Mouse (Mus musculus): Measurements from ENCODE around the gene Afap1.

The Afap1 gene

DNA sequence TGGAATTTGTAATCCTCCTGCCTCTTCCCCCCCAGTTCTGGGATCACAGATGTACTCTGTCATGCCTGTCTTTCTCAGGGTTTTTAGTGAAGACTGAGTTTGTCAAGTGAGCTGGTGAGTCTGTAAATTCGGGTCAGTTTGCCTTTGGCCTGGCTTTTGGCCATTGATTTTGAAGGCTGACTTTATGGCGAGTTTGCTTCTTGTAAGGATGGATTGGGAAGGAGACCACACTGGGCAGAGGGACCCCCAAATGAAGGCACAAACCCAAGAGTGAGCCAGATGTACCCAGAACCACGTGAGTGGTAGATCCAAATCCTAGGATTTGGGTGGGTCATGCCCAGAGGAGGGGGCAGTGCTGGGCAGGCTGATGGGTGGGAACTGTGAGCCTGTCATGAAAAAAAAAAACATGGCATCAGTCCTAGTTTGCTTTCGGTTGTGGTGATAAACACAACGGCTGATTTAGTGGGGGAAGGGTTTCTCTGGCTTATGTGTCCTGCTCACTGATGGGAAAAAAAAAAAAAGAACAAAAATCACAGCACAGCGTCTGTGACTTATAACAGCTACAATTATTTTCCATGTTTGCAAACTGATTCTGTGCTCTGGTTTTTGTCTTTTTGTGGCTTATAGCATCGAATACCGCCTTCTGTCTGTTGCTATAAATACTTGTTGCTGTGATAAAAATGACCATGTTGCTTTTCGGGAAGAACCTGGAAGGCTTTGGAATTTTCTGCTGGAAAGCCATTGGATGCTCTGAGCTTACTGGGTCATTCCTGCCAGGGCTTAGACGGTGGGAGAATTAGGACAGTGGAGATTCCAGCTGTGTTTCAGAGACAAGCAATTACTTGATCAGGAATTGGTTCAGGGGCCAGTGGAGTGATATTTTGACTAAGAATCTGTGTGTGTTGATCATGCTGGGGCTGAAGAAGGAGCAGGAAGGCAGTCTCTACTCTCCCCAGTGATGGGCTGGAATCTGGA, 45.4 kb downstream of the Afap1 start:
- DNase-seq: no peak

DNA sequence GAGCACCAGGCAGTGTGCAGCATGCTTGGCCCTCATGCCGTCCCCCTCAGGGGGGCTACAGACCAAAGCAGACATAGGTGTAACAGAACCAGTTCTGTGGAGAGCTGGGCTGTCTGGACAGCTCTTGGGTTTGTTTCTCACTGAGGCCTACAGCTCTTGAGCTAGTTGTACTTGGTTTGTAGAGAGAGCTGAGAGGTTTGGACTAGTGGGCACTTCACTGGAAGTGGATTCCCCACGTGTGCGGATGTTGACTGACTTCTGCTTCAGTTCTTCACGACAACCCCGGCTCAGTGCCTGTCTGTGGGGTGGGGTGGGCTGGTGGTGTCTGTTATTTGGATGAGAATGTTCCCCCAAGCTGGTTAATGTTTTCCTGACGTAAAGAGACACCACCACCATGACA, 46.8 kb downstream of the Afap1 start:
- no peak for DNase-seq

DNA sequence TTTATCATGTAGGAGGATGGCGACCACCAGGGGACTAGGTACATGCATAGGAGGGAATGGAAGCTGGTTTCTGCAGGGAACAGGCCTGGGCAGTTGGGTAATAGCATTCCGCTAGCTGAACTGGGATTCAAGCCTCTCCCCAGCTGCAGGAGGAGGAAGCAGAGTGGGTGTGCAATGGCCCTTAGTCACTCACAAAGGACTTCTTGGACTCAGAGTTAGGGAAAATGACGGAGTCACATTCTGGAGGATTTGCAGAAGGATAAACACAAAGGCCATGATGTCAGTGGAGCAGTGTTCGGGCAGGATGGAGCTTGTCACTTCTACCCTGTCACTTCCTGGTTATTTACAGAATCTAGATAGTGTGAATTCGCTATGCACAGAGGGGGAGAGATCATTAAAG, 50.4 kb downstream of the Afap1 start:
- no peak for DNase-seq

DNA sequence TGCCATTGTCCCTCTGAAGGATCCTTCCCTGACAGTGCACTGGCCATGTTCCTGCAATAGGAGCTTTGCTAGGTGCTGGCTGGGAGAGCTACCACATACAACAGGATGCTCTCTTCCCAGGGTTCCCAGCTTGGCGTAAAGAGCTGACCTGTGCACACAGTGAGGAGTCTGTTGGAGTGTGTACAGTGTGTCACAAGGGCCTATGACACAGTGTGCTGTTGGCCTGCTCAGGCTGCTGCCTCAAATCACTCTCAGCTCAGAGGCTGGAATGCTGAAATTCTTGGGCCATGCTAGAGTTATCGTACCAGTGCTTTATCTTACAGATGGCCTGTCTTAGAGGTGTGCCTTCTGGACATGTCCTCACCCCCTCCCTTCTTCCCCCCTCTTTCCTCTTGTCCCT, 53.7 kb downstream of the Afap1 start:
- DNase-seq: no peak

DNA sequence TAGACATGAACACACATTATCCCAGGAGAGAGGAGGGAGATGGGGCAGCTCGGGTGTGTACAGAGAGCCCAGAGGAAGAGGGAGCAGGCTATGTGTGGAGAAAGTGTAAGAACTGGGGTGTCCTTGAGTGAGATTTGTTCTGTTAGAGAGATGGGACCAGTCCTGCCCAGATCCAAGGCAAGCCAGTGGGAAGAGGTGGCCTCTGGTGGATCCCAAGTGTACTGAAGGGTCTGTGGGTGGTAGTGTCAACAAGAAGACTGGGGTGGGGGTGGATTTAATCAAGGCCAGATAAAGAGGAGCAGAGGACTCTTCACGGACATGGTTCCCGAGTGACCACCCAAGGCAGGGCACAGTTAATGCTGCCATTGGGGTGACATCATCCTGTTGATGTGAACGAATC, 54.3 kb downstream of the Afap1 start:
- no peak for DNase-seq

DNA sequence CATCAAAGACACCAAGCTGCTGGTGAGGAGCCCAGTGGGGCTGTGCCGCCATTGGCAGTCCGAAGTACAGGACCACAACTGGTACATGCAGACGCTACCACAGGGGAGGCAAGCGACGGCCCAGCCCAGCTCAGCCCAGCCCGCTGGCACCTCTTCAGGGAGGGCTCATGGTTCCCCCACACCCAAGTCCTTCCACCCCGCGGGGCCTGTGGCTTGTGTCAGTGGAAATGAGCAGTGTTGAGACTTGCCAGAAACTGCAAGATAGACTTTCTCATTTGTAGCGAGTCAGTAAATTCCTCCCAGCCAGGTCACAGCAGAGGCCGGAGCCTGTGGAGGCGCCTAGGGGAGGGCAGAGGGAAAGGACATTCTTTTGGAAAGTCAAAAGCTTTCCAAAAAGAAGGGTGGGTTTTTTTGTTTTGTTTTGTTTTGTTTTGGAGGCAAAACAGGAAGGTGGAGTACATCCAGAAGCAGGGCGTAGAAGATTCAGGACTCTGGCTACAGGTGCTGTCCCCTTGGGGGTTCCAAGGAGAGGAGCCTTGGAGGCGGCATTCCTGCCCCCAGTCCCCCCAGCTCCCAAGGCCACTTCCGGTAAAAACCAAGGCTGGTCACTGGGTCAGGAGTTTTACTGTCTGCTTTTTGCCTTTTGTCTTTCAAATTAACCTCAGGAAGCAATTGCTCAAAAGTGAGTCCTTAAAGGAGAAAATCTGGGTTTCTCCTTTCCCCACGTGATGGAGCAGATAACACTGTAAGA, 55.3 kb downstream of the Afap1 start:
- DNase-seq: no peak

DNA sequence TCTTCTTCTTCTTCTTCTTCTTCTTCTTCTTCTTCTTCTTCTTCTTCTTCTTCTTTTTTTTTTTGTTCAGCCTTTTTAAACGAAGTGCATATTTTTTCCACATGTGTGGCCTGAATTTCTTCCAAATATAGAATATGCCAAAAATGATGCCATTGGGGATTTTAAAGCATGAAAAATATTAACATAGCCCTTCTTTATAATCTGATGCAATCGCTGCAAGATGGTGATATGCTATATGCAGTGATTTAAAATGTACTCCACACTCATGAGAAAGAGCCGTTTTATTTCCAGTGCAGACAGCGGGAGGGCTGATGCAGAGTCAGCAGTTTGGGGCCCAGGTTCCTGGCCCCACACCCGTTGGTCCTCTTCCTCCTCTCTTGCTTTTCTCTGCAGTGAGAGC, 55.9 kb downstream of the Afap1 start:
- no peak for DNase-seq

DNA sequence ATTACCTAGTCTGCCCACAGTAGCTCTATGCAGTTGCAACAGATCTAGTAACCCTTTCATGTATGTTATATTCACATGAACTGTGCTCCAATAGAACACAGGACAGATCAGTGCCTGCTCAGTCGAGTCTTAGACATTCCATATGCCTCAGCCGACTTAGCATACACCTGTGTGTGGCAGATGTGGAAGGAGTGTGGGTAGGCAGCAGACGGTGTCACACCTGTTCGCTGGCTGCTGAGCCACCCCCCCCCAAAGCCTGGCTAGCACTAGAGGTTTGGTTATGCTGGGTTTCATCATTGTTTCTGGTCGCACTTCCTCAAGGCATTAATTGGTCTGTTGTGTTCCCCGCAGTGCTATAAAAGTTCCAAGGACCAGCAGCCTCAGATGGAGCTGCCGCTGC, 57.4 kb downstream of the Afap1 start:
- no peak for DNase-seq

DNA sequence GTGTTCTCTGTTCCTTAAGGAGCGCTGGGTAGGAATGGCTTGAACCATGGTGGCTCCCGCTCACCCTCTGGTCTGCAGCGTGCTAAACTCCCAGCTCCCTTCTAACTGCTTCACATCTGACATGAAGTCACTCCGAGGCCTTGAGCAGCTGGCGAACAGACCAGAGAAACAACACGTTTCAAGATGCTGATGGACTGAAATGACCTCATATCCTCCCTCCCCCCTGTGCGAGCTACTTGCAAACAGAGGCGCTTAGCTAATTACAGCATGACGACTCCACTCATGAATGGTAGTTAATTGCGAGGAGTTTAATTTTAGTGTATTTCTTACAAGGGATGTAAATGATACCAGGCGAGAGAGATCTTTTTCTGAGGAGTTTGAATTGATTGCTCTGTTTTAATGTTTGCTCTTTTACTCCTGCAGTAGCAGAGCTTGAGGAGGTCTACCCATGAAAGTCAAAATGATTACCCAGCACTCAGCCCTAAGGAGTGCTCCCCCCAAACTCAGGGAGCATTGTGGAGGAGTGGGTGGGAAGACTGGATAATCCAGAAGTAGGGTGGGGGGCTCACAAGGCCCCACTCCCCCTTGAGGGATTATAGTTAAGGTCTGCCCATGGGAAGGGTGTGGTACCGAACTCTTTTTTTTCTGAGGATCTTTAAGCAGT, 61.1 kb downstream of the Afap1 start:
- DNase-seq: no peak

DNA sequence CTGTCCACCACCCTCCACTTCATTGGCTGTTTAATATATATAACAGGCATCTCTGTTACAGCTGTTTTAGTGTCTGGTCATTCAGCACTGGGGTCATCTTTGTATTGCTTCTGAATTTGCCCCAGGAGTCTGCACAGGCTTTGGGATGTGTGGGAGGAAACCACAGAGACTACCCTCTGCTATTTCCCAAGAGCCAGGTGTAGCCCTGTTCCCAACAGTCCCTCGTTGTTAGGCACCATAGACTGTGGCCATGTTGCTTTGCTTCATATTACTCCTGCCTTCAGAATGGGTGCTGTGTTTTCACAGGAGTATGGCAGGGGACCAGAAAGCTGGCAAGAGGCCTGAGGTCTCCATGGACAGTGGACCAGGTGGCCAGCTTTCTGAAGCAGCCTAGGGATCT, 63.1 kb downstream of the Afap1 start:
- DNase-seq: no peak

DNA sequence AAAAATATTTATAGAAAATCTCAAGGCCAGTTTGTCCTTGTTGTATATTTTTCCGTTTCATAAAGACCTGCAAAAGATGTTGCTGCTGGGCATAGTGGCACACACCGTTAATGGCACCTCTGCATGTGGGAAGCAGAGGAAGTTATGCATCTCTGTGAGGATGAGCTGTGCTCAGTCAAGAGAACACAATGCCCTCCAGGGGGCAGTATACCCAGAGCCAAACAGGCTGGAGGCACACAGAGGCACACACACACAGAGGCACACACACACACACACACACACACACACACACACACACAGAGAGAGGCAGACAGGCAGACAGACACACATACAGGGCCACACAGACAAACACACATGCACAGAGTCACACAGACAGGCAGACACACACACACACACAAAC, 65.6 kb downstream of the Afap1 start:
- peak; percentile 45 for DNase-seq

DNA sequence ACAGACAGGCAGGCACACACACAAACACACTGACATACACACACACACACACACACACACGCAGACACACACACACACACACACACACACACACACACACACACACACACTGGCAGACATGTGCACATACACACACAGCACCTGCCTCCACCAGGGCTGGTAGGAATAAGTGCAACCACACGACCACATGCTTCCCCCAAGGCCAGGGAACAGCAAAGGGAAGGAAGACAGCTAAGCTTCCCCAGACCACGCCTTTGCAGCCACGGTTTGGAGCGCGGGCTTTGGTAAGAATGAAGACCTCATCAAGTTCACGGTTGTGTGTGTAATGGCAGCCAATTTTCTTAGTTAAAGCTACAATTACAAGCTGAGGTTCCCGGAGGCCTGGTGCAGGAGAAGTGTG, 67.0 kb downstream of the Afap1 start:
- DNase-seq: no peak

DNA sequence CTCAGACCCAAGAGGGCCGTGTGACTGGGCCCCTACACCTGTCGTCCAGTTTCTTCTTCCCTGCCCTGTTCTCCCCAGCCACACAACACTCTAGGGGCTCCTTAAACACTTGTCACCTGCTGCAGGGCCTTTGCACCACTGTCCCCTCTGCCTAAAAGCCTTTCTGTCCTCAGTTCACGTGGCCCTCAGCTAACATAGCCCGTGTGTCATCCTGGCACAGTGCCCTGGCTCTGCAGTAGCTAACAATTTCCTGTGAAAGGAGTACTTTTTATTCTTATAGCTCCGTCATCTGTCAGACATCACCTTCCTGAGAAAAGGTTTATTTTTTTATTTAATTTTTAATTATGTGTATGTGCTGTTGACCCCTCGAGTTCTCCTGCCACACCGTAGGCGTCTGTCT, 68.2 kb downstream of the Afap1 start:
- no peak for DNase-seq

DNA sequence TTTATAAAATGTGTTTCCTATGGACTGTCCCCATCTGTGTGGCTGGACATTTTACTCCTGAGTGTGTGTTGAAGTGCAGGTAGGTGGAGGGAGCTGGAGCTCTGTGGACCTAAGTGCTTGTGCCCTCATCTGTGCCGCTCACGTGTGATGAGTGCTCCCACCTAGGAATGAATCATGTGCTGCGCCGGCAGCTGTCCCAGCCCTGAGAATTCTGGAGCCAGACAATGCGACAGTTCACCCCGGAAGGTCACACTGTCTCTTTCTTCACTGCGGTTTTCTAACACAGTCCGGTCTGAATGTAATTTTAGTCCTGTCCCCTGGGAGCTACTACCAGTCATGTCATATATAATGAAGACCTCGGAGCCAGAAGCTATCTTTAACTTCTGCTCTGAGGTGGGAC, 70.5 kb downstream of the Afap1 start:
- DNase-seq: no peak

DNA sequence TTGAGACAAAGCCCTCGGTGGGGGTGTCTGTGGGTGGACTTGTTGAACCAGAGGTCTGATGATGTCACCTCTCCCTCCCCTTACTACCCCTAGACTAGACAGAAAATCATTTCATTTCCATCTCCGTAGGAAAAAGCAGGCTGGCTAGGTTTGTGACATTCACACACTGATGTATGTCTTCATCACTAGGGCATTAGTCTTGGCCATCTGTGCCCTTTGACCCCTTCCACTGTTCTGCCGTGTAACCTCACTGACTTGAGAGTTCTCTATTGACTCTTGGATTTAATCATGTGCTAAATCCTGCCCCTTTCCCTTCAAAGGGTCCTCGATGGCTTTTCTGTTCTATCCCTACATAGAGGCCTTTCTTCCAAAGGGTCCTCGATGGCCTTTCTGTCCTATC, 71.9 kb downstream of the Afap1 start:
- no peak for DNase-seq

DNA sequence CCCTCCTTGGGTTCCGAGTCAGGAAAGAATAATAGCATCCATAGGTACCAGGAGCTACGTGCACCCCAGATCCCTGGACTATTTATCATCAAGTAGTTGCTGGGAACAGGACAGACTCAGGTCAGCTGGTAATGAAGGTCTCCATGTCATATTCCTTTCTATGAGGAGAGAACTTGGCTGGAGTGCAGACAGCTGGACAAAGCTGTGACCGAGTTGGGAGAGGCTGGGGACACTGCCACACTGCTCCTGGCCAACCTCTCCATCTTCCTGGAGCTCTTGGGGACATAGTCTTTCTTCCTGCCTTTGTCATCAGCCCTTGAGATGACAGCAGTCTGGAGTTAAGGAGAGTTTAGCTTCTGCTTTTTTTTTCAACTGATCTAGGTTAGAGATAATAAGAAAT, 76.7 kb downstream of the Afap1 start:
- DNase-seq: no peak

DNA sequence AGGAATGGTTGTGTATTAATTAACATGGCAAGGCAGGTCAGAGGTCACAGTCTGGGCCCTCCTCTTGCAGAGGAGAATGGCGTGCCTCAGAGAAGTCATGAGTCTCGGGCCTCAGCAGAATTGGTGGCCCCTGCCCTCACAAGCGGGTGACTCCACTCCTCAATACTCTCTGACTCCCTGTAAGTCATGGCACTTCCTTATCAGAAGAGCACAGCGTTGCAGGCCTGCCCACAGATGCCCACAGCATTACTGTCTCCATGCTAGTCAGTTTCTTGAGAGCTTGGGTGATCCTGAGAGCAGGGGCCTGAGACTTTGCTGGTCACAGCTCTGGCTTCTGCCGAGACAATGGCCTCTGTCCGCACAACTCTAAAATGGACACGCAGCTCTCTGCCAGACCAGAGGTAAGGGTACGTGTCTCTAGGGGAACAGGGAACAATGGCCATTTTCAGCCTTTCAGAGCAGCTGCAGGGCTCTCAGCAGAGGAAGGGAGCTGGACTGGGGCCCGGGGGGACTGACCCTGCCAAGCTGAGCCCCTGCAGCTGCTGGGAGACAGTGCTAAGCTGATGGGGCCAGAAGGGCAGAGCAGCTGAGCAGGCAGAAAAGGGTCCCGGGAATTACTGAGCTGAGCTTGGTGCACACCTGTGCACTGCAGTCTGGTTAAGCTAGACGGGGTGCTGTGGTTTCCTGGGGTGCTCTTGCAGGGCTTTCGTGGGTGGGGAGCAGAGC, 77.4 kb downstream of the Afap1 start:
- peak; percentile 34 for DNase-seq

DNA sequence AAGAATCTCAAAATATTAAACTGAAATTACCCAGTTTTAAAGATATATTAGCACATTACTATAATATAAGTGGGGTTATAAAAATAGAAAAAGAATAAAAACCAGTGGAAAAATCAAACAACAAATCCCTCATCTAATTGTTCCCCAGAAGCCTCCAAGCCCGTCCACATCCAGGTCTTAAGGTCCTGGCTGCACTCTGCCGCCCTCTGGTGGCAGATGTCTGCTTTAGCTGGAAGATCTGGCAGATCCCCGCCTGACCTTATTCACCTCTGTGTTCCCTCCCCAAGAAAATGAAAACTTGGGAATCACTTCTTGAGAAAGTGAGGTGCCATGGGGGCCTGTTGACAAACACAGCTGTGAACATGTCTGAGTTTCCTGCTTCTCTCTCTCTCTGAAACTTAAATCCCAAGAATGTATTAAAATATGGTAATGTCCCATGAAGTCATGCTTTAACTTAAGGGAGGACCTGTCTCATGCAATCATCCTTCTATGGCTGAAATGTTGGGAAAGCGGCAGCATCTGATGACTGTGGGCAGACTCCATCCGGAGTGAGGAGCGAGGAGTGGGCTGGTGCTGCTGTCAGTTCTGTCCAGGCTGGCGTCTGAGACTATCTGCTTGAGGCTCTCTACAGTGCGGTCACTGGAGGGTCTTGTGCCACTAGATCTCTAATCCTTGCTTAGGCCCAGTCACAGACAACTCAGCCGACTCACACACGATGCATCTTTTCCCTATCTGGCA, 78.9 kb downstream of the Afap1 start:
- peak; percentile 72 for DNase-seq

DNA sequence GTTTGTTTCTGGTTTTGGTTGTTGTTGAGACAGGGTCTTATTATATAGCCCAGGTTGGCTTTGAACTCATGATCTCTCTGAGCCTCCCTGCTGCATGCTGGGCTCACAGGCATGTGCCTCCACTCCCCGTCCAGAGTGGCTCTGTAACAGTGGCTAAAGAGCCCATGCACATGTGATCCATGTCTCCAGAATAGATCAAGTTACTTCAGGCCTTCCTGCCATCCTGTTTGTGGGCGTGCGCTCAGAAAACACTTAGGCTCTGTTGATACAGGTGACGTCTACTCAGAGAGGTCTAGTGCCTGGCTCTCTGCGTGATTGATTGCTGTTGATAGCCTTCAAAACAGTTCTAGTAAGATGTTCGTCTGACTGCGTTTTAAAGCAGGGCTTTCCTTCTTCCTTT, 79.6 kb downstream of the Afap1 start:
- no peak for DNase-seq

DNA sequence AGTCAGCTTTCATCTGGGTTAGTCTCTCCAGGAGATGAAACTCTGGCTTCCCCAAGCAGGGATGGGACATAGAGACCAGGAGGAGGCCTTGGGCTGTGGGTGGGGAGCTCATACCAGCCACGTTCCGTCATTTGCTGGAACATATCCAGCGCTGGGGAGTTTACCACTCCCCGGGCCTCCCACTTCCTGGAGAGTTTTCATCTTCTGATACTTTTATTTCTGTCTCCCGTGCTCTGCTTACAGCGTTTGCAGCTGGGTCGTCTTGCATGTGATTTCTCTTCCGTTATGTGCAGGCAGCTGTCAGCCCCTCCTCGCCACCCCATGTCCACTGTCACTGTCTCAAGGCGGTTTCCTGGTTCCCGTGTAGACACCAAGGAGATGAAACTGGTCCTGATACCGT, 80.7 kb downstream of the Afap1 start:
- peak; percentile 54 for DNase-seq

DNA sequence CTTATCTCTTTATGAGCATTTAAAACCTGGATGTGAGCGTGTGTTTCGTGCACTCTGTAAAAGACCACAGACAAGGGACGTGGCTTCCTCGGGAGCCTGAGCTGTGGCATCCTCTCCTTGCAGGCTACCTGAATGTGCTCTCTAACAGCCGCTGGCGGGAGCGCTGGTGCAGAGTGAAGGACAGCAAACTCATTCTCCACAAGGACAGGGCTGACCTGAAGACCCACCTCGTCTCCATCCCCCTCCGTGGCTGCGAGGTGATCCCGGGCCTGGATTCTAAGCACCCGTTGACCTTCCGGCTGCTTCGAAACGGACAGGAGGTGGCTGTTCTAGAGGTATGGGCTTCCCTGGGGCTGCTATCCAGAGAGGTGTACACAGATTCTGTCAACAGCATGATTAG, 81.1 kb downstream of the Afap1 start:
- no peak for DNase-seq

DNA sequence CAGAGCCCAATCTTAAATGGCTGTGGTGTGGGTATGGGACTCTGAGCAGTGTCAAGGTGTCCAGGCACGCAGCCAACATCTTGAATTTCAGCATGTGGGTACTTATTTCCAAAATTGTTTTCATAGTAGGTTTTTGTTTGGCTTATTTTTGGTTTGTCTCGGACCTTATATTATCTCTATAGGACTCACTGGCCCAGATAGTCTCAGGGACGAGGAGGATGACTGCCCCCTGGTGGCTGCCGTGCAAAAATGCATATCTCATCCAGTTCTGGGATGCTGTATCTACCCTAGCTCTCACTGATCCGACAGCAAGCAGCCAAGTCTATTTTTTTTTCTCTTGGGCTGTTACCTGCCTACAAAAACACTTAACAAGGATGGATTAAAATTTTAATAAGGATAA, 82.6 kb downstream of the Afap1 start:
- DNase-seq: peak; percentile 60
